Mouse (Mus musculus) left cerebral cortex, postnatal 14 days (tissue): ENCODE results near the gene Anks6. TPM values are rescaled to one million over a fixed set of nuclear protein-coding genes. Genes with fewer than 3 reads are reported as not detected.

Source experiments
- total RNA-seq, 2 experiments: library from RNA; stranded (reverse); gene quantifications; 2 replicates each; pipeline ENCODE4 v1.2.3; 2021

The Anks6 gene
- total RNA-seq, 2 experiments from 2014 or later = 18.4 to 22.6 TPM

Other genes with a start within 250 kb of the Anks6 start
- gene Gabbr2, start 65.6 kb downstream of the Anks6 start, total RNA-seq = 100 to 1,000 TPM; 292 to 302 TPM
- gene Galnt12, start 34.5 kb upstream of the Anks6 start, total RNA-seq = 1 to 10 TPM in 1 of 2 experiments, under 1 TPM in 1; 0.85 to 1.3 TPM
- 10 to 100 TPM in 1 of 2 experiments, 1 to 10 TPM in 1; 9.0 to 13.0 TPM for gene Col15a1, start 150.7 kb upstream of the Anks6 start, total RNA-seq